Mouse (Mus musculus): ENCODE measurements around the gene Ikzf5. TPM values are rescaled to one million over a fixed set of nuclear protein-coding genes. Genes with fewer than 3 reads are reported as not detected.
A peak's percentile ranks its signal among the peaks of the same experiment; 100 is the strongest.
"Not testable (repeated sequence)": the region's sequence is repeated elsewhere in the genome, so short reads cannot be mapped to it uniquely, and the experiment has no call there.

Gene Ikzf5
- total RNA-seq (2021) = 10 to 100 TPM; 43.8 to 51.4 TPM
- long read RNA-seq, experiment 1, full-length matches to known transcripts = 19 of 20 reads
- long read RNA-seq, experiment 1, partial matches to known transcripts = 1 of 20 reads
- long read RNA-seq, experiment 1, other reads (novel, unspliced or antisense) = 0 of 20 reads
- long read RNA-seq, experiment 2, full-length matches to known transcripts = 15 of 19 reads
- long read RNA-seq, experiment 2, partial matches to known transcripts = 0 of 19 reads
- long read RNA-seq, experiment 2, other reads (novel, unspliced or antisense) = 4 of 19 reads

GRCm38 (mm10) chr7:131410416-131411058 lies at the start of gene Ikzf5, which contains the start of gene Acadsb:
TSS of gene Ikzf5 (minus strand) at chr7:131410521.
TSS of gene Acadsb (plus strand) at chr7:131410601.
- DNase-seq (ENCODE audit: low spot score in 2 of 2) = peak; percentile 95 to 99

GRCm38 (mm10) chr7:131456714-131457113 lies 46.4 kb upstream of the Ikzf5 start:
- no peak for DNase-seq (ENCODE audit: low spot score in 2 of 2)

GRCm38 (mm10) chr7:131437051-131437450 lies 26.7 kb upstream of the Ikzf5 start:
- no peak for DNase-seq (ENCODE audit: low spot score in 2 of 2)

- DNase-seq (ENCODE audit: low spot score in 2 of 2) = peak in 1 of 2 experiments; percentile 16
Observed at GRCm38 (mm10) chr7:131434276-131434675, 24.0 kb upstream of the Ikzf5 start.

GRCm38 (mm10) chr7:131432244-131432643 lies 21.9 kb upstream of the Ikzf5 start:
- DNase-seq (ENCODE audit: low spot score in 2 of 2) = peak in 1 of 2 experiments; percentile 31

GRCm38 (mm10) chr7:131427331-131427730 lies 17.0 kb upstream of the Ikzf5 start:
- no peak for DNase-seq (ENCODE audit: low spot score in 2 of 2)

GRCm38 (mm10) chr7:131424912-131425311 lies 14.6 kb upstream of the Ikzf5 start:
- no peak for DNase-seq (ENCODE audit: low spot score in 2 of 2)

- DNase-seq (ENCODE audit: low spot score in 2 of 2) = no peak
Observed at GRCm38 (mm10) chr7:131417605-131418004, 7.3 kb upstream of the Ikzf5 start.

GRCm38 (mm10) chr7:131416742-131417141 lies 6.4 kb upstream of the Ikzf5 start:
- not testable (repeated sequence) for DNase-seq (ENCODE audit: low spot score in 2 of 2)

- DNase-seq (ENCODE audit: low spot score in 2 of 2) = no peak
Observed at GRCm38 (mm10) chr7:131411941-131412270, 1.6 kb upstream of the Ikzf5 start.

GRCm38 (mm10) chr7:131411221-131411940 lies 1.1 kb upstream of the Ikzf5 start:
- no peak for DNase-seq (ENCODE audit: low spot score in 2 of 2)

- no peak for DNase-seq (ENCODE audit: low spot score in 2 of 2)
Observed at GRCm38 (mm10) chr7:131409988-131410385, 334 bp downstream of the Ikzf5 start.

GRCm38 (mm10) chr7:131409321-131409987 lies 867 bp downstream of the Ikzf5 start:
- DNase-seq (ENCODE audit: low spot score in 2 of 2) = peak in 1 of 2 experiments; percentile 15

- DNase-seq (ENCODE audit: low spot score in 2 of 2) = not testable (repeated sequence)
Observed at GRCm38 (mm10) chr7:131391761-131392160, 18.6 kb downstream of the Ikzf5 start.

GRCm38 (mm10) chr7:131371880-131372651 lies 38.3 kb downstream of the Ikzf5 start:
- no peak for DNase-seq (ENCODE audit: low spot score in 2 of 2)

GRCm38 (mm10) chr7:131371470-131371860 lies 38.9 kb downstream of the Ikzf5 start:
- no peak for DNase-seq (ENCODE audit: low spot score in 2 of 2)

- DNase-seq (ENCODE audit: low spot score in 2 of 2) = peak; percentile 89 to 90
Observed at GRCm38 (mm10) chr7:131370648-131371469, 39.5 kb downstream of the Ikzf5 start, which contains the start of gene Pstk. TSS of gene Pstk (plus strand) at chr7:131371141.

GRCm38 (mm10) chr7:131364131-131364530 lies 46.2 kb downstream of the Ikzf5 start:
- DNase-seq (ENCODE audit: low spot score in 2 of 2) = no peak

- DNase-seq (ENCODE audit: low spot score in 2 of 2) = peak; percentile 85 to 96
Observed at GRCm38 (mm10) chr7:131362615-131363300, 47.6 kb downstream of the Ikzf5 start, which contains the start of gene 2310057M21Rik. TSS of gene 2310057M21Rik (minus strand) at chr7:131362759.
